Mouse (Mus musculus) splenic B cell, adult 2 months (primary cell): ENCODE data around the gene Olfr703.
A peak's percentile ranks its signal among the peaks of the same experiment; 100 is the strongest.

Source experiments
- DNase-seq: peaks from one replicate; pipeline ENCODE4 v3.0.0-alpha.2; 2011; ENCODE audit warnings: low read depth, low spot score
- H3K27me3 ChIP-seq: 2 replicates; pipeline ENCODE4 v1.6.1; 2012; ENCODE audit warnings: mild to moderate bottlenecking, low read length, moderate library complexity, mixed read lengths; ENCODE audit not compliant: control insufficient read depth, poor library complexity, insufficient read depth, severe bottlenecking
- H3K36me3 ChIP-seq: 2 replicates; pipeline ENCODE4 v1.6.1; 2012; ENCODE audit warnings: mild to moderate bottlenecking, low read length, moderate library complexity, mixed read lengths; ENCODE audit not compliant: control insufficient read depth, poor library complexity, insufficient read depth, severe bottlenecking

Olfr703 gene

GRCm38 (mm10) chr7:106843060-106843459 lies at the start of gene Olfr703:
Gene Olfr703 (plus strand): TSS chr7:106843360.
- DNase-seq: no peak
- no peaks in the 10 kb centered on the region for H3K27me3 ChIP-seq
- H3K36me3 ChIP-seq: no peaks in the 10 kb centered on the region

- Histone ChIP-seq H3K27me3 (no peaks in the 10 kb centered on the region), H3K36me3 (no peaks in the 10 kb centered on the region)
- DNase-seq: no peak
These were observed 34.4 kb upstream of the Olfr703 start, which contains the start of gene Olfr700 for GRCm38 (mm10) chr7:106808734-106809133. Gene Olfr700 (minus strand): TSS chr7:106808834.

- H3K27me3 ChIP-seq: no peaks in the 10 kb centered on the region
- no peak for DNase-seq
These were observed 29.3 kb upstream of the Olfr703 start, which contains the start of gene Olfr701 for GRCm38 (mm10) chr7:106813829-106814228. Gene Olfr701 (plus strand): TSS chr7:106814129.

GRCm38 (mm10) chr7:106815775-106816174 lies 27.4 kb upstream of the Olfr703 start:
- no peaks in the 10 kb centered on the region for H3K36me3 ChIP-seq
- DNase-seq: peak; percentile 77
- no peaks in the 10 kb centered on the region for H3K27me3 ChIP-seq

More at GRCm38 (mm10) chr7:106813829-106814228, 29.3 kb upstream of the Olfr703 start, which contains the start of gene Olfr701:
- no peaks in the 10 kb centered on the region for H3K36me3 ChIP-seq

- no peak for DNase-seq
- Histone ChIP-seq H3K27me3 (no peaks in the 10 kb centered on the region), H3K36me3 (no peaks in the 10 kb centered on the region)
These were observed 24.7 kb upstream of the Olfr703 start for GRCm38 (mm10) chr7:106818414-106818813.

GRCm38 (mm10) chr7:106833793-106834192 lies 9.4 kb upstream of the Olfr703 start, which contains the start of gene Olfr702:
Gene Olfr702 (minus strand): TSS chr7:106833893.
- Histone ChIP-seq H3K36me3 (no peaks in the 10 kb centered on the region), H3K27me3 (no peaks in the 10 kb centered on the region)
- DNase-seq: no peak

GRCm38 (mm10) chr7:106862885-106863284 lies 19.7 kb downstream of the Olfr703 start, which contains the start of gene Olfr704:
Gene Olfr704 (plus strand): TSS chr7:106863185.
- H3K36me3 ChIP-seq: no peaks in the 10 kb centered on the region
- no peak for DNase-seq
- no peaks in the 10 kb centered on the region for H3K27me3 ChIP-seq

GRCm38 (mm10) chr7:106876791-106877190 lies 33.6 kb downstream of the Olfr703 start, which contains the start of gene Olfr705:
Gene Olfr705 (minus strand): TSS chr7:106876891.
- Histone ChIP-seq H3K27me3 (no peaks in the 10 kb centered on the region), H3K36me3 (no peaks in the 10 kb centered on the region)
- DNase-seq: no peak

GRCm38 (mm10) chr7:106888062-106888461 lies 44.9 kb downstream of the Olfr703 start, which contains the start of gene Olfr706:
Gene Olfr706 (minus strand): TSS chr7:106888162.
- DNase-seq: no peak
- Histone ChIP-seq H3K27me3 (no peaks in the 10 kb centered on the region), H3K36me3 (no peaks in the 10 kb centered on the region)
